Mouse (Mus musculus): ENCODE measurements around the gene Spata9. TPM values are rescaled to one million over a fixed set of nuclear protein-coding genes. Genes with fewer than 3 reads are reported as not detected.

The Spata9 gene
- polyA plus RNA-seq, 1 experiment, result not detected

DNA sequence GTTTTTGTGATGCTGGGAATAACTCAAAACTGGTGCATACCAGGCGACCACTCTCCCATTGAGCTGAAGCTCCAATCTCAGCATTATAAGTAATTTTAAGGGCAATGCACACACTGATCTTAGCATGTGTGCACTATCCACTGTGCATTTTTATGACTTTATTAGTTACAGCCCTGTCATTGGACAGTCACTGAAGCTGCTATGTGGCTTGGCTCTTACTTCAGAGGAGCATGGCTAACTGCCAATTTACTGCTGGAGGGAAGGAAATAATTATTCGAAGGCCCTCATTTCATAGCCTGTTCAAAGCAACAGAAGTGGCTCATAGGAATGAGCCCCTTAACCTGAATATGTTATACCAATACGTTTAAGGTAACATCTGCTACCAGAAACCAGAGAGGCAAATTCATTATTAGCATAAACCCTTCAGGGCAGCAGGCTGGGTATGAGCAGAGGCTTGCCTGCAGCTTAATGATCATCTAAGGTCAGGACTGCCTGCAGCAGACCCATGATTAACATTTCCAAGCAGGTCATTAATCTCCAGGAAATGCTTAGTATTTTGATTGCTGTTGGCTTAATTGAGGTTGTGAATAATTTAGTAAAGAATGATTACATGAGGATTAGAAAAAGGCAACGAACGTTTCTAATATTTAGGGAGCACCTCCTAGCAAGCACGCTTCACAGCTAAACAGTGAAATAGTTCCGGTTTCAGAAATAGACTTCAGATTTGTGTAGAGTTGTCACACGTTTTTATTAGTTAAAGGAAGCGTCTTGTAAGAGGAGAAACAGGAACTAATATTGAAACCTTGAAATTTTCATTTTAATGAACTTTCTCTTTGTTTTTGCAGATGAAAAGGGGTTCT, 25.4 kb downstream of the Spata9 start:
- Histone ChIP-seq H3K4me3 (ENCODE audit: low read depth, low read length) (no peak overlapping the region), H3K27me3 (ENCODE audit: control insufficient read depth, insufficient read depth, low read length) (no peaks in the 10 kb centered on the region), H3K36me3 (ENCODE audit: control insufficient read depth, insufficient read depth, low read length) (no peaks in the 10 kb centered on the region), H3K4me1 (ENCODE audit: control insufficient read depth, insufficient read depth, insufficient read length, low read length) (no peaks in the 10 kb centered on the region; the same call in 1 of the 2 replicates), H3K27ac (ENCODE audit: insufficient read depth, low read depth, low read length) (peak overlapping the region; percentile 12; the same call in 1 of the 2 replicates)
- 26% methylated on average over 9 of the region's 9 CpGs for WGBS
- TF ChIP-seq POLR2A (IDR thresholded peaks at IDR 0.05; ENCODE audit: low read depth, low read length) (no peak), CTCF (IDR thresholded peaks at IDR 0.05; ENCODE audit: extremely low read depth, insufficient read length, insufficient replicate concordance, low read depth, low read length) (no peak)

DNA sequence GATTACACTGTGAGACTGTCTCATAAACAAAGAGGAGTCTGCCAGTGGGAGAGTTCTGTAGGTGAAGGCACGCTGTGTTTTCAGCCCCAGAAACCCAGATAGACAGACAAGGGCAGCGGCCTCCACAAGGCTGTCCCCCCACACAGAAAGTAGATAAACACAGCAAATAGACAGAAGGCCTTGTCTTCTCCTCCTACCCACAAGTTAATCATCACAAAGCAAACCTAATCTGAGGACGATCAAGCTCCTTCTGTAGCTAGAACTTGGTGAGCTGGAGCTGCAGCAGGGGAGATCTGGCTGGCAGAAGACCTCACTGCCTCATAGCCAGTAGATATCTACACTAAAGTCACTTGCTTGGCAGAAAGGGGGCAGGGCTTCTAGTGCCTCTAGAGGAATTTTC, 36.3 kb downstream of the Spata9 start:
- no peak overlapping the region for H3K4me3 ChIP-seq (ENCODE audit: low read depth, low read length)
- H3K27ac ChIP-seq (ENCODE audit: insufficient read depth, low read depth, low read length), result no peak overlapping the region
- no peaks in the 10 kb centered on the region for H3K27me3 ChIP-seq (ENCODE audit: control insufficient read depth, insufficient read depth, low read length)
- peaks cover 5% of the 10 kb centered on the region for H3K36me3 ChIP-seq (ENCODE audit: control insufficient read depth, insufficient read depth, low read length)
- no peaks in the 10 kb centered on the region for H3K4me1 ChIP-seq (ENCODE audit: control insufficient read depth, insufficient read depth, insufficient read length, low read length)
- 69% methylated on average over 3 of the region's 3 CpGs for WGBS
- TF ChIP-seq CTCF (IDR thresholded peaks at IDR 0.05; ENCODE audit: extremely low read depth, insufficient read length, insufficient replicate concordance, low read depth, low read length) (no peak), POLR2A (IDR thresholded peaks at IDR 0.05; ENCODE audit: low read depth, low read length) (no peak)

DNA sequence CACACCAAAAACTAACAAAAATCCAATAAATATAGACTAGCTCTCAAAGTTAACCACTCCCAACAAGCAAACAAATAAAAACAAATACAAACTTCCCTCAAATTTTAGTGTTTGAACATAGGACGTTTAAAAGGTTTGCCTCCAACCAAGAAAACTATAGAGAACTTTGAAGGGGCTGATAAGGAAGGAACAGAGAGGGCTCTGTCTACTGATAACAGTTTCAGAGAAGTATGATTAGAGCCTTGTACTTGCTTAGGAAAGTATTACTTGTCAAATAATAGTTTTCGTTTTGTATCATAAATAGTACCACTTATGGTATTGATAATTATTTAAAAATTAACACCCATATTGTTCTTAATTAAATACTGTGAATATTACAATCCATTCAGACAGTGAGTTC, 47.6 kb downstream of the Spata9 start:
- Histone ChIP-seq H3K36me3 (ENCODE audit: control insufficient read depth, insufficient read depth, low read length) (0 out of 2 replicates have a peak, but pooled peaks cover 1% of the 10 kb centered on the region), H3K27ac (ENCODE audit: insufficient read depth, low read depth, low read length) (no peak overlapping the region), H3K4me3 (ENCODE audit: low read depth, low read length) (no peak overlapping the region), H3K27me3 (ENCODE audit: control insufficient read depth, insufficient read depth, low read length) (no peaks in the 10 kb centered on the region), H3K4me1 (ENCODE audit: control insufficient read depth, insufficient read depth, insufficient read length, low read length) (peaks cover 3% of the 10 kb centered on the region; the same call in 1 of the 2 replicates)
- WGBS, result 40% methylated on average over 2 of the region's 2 CpGs
- TF ChIP-seq POLR2A (IDR thresholded peaks at IDR 0.05; ENCODE audit: low read depth, low read length) (no peak), CTCF (IDR thresholded peaks at IDR 0.05; ENCODE audit: extremely low read depth, insufficient read length, insufficient replicate concordance, low read depth, low read length) (no peak)

DNA sequence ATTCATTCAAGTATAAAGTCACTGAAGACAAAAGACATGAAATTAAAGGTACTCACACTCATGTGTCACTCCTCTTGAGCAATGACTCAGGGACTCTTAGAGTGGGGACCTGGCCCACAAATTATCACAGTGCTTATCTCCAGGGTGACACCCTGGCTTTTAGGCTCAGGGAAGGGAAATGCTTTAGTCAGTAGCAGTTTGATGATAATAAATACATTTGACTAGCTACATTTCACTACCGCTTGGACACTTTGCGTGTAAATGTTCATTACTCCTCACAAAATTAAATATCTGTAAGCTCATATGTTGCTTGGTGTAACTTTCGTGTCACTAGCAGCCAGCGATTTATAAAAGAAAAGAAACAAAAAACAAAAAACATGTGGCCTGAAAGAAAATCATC, 50.5 kb downstream of the Spata9 start:
- 50% methylated on average over 4 of the region's 4 CpGs for WGBS

DNA sequence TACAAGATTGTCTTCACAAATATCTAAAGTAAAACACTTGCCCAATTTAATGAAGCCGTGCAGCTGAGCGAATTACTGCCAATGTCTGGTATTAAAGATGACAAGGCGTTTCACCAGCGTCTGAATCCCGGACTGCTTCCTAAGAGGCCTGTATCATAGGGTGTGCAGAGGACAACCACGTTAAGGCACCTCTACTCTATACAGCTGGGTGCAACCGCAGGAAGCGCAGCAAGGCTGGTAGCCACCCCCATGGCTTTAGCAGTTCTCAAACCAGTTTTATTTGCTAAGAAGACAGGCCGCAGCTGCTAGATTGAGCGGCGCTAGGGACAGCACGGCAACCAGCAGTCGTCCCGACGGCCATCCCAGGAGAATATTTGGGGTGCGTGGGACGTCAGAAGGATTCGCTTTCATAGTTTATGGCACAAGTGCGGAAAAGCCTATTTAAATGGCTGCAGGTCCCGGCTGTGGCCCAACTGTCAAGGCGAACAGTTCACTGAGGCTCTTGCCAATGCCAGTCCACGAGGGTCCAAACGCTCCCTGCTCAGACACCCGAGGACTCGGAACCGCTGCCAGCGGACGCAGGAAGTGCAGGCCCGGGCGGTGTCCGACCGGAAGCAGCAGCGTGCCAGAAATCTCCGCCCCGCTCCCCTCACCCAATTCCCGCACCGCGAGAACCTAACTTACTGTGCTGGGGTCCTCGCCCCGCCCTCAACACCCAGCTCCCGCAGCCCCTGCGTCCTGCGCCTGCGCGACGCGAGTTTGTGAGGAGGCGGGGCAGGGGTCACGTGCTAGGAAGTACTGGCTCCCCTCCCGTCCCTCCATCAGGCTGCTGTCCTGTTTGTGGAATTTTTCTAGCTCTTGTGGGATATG, 51.3 kb downstream of the Spata9 start, which contains the start of gene Rfesd:
Gene Rfesd, minus strand, starts transcription at position 746 of the 870 bp plus-strand sequence.
- WGBS, result under 1% methylated on average over 50 of the region's 50 CpGs
- Histone ChIP-seq H3K27me3 (ENCODE audit: control insufficient read depth, insufficient read depth, low read length) (no peaks in the 10 kb centered on the region), H3K4me3 (ENCODE audit: low read depth, low read length) (peak within 1 kb of the TSS; percentile 73), H3K27ac (ENCODE audit: insufficient read depth, low read depth, low read length) (peak within 1 kb of the TSS; percentile 85), H3K36me3 (ENCODE audit: control insufficient read depth, insufficient read depth, low read length) (0 out of 2 replicates have a peak, but pooled peaks cover 1% of the 10 kb centered on the region), H3K4me1 (ENCODE audit: control insufficient read depth, insufficient read depth, insufficient read length, low read length) (peaks cover 3% of the 10 kb centered on the region; the same call in 1 of the 2 replicates)
- TF ChIP-seq POLR2A (IDR thresholded peaks at IDR 0.05; ENCODE audit: low read depth, low read length) (peak; percentile 53), CTCF (IDR thresholded peaks at IDR 0.05; ENCODE audit: extremely low read depth, insufficient read length, insufficient replicate concordance, low read depth, low read length) (peak; percentile 22; the same call in 1 of the 2 replicates)

More for the DNA sequence above, 50.5 kb downstream of the Spata9 start:
- H3K4me3 ChIP-seq (ENCODE audit: low read depth, low read length), result no peak overlapping the region
- no peaks in the 10 kb centered on the region for H3K27me3 ChIP-seq (ENCODE audit: control insufficient read depth, insufficient read depth, low read length)
- peaks cover 3% of the 10 kb centered on the region; the same call in 1 of the 2 replicates for H3K4me1 ChIP-seq (ENCODE audit: control insufficient read depth, insufficient read depth, insufficient read length, low read length)
- TF ChIP-seq POLR2A (IDR thresholded peaks at IDR 0.05; ENCODE audit: low read depth, low read length), result no peak
- TF ChIP-seq CTCF (IDR thresholded peaks at IDR 0.05; ENCODE audit: extremely low read depth, insufficient read length, insufficient replicate concordance, low read depth, low read length), result no peak
- peak overlapping the region; percentile 84 for H3K27ac ChIP-seq (ENCODE audit: insufficient read depth, low read depth, low read length)
- H3K36me3 ChIP-seq (ENCODE audit: control insufficient read depth, insufficient read depth, low read length), result 0 out of 2 replicates have a peak, but pooled peaks cover 1% of the 10 kb centered on the region

DNA sequence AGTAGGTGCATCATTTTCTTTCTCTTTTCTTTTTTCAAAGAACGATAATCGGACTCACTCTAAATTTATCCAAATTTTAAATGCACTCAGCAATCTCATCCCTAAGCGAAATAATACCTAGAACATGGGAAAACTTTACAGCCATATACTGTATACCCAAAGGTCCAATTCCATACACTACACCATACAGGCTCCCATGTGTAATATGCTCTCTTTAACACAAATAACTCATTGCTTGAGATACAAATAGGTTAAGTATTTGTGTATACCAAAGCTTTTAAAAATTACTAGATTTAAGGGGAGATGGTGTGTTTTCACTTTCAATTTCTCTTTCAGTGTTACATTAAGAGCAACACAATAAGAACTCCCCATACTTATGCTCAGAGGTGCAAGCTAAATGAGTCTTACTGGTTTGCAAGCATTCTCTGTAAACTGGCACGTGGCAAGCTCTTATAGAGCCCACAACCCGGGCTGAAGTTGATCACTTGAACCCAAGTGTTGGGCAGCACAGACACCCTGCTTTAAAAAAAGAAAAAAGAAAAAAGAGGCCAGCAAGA, 52.0 kb downstream of the Spata9 start:
- TF ChIP-seq POLR2A (IDR thresholded peaks at IDR 0.05; ENCODE audit: low read depth, low read length), result no peak
- TF ChIP-seq CTCF (IDR thresholded peaks at IDR 0.05; ENCODE audit: extremely low read depth, insufficient read length, insufficient replicate concordance, low read depth, low read length), result no peak
- Histone ChIP-seq H3K4me1 (ENCODE audit: control insufficient read depth, insufficient read depth, insufficient read length, low read length) (peaks cover 3% of the 10 kb centered on the region; the same call in 1 of the 2 replicates), H3K27ac (ENCODE audit: insufficient read depth, low read depth, low read length) (peak overlapping the region; percentile 85), H3K4me3 (ENCODE audit: low read depth, low read length) (peak overlapping the region; percentile 73), H3K27me3 (ENCODE audit: control insufficient read depth, insufficient read depth, low read length) (no peaks in the 10 kb centered on the region), H3K36me3 (ENCODE audit: control insufficient read depth, insufficient read depth, low read length) (0 out of 2 replicates have a peak, but pooled peaks cover 1% of the 10 kb centered on the region)
- 18% methylated on average over 5 of the region's 5 CpGs for WGBS

All from small intestine, adult 2 months (tissue).